Mouse (Mus musculus) C2C12 (cell line): ENCODE measurements around the gene Cux1.

Experiments
- CEBPB ChIP-seq: IDR thresholded peaks from one replicate; pipeline ENCODE4 v1.6.1; 2011; ENCODE audit warnings: low read depth, mild to moderate bottlenecking, control low read depth, moderate library complexity
- CTCF ChIP-seq: IDR thresholded peaks from one replicate; pipeline ENCODE4 v1.5.1; 2011; ENCODE audit not compliant: control insufficient read depth, insufficient read depth, insufficient read length

DNA sequence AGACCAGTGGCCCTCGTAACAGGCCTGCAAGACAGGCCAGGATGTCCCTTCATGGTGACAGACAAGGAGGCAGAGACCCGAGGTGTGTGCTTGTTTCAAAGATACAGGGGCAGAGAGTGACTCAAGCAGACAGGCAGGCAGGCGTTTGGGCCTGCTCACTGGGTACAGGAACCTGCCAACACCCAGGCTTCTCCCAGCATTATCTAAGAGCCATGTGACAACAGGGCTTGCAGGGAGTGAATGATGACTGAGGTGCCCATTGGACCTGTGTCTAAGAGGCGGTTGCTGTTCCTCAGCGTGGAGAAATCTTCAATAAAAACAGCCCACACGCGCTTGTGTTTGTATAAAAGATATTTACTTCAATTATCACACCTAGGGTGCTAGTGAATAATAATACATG, 301.2 kb downstream of the Cux1 start:
- no peak for TF ChIP-seq CTCF
- no peak for TF ChIP-seq CEBPB
